Mouse (Mus musculus) liver, embryonic 14.5 days (tissue): Measurements from ENCODE around the gene Cfap57.

Source experiments
- CTCF ChIP-seq: IDR thresholded peaks from 2 replicates; pipeline ENCODE4 v1.5.1; 2016; ENCODE audit warnings: antibody characterized with exemption, low read depth, control low read depth
- EP300 ChIP-seq: IDR thresholded peaks from 2 replicates; pipeline ENCODE4 v1.6.1; 2016; ENCODE audit warnings: antibody characterized with exemption, low read depth

DNA sequence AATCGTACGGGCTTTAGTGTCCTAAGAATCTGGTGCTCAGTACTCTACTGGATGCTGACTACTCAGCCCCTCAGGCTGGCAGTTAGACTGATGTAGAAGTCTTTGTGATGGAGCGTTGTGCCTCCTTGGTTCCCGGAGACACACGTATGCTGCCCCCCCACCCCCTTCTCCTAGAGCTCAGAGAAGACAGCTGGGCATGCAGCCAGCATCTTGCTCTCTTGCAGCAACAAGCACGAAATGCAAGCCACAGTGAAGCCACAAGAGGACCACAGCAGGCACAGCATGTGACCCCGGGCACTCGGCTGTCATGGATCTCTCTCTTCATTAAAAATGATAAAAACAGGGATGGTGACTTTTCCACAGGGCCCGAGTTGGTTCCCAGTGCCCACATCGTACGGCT lies 5.2 kb downstream of the Cfap57 start:
- TF ChIP-seq CTCF = no peak
- TF ChIP-seq EP300 = no peak
